Mouse (Mus musculus) cerebellum, adult 11-12 months (tissue): ENCODE data around the gene Aven.
"Not testable (repeated sequence)": the region's sequence is repeated elsewhere in the genome, so short reads cannot be mapped to it uniquely, and the experiment has no call there.

ENCODE experiments used
- DNase-seq: peaks from one replicate; pipeline ENCODE4 v3.0.0; 2022

Aven gene

DNA sequence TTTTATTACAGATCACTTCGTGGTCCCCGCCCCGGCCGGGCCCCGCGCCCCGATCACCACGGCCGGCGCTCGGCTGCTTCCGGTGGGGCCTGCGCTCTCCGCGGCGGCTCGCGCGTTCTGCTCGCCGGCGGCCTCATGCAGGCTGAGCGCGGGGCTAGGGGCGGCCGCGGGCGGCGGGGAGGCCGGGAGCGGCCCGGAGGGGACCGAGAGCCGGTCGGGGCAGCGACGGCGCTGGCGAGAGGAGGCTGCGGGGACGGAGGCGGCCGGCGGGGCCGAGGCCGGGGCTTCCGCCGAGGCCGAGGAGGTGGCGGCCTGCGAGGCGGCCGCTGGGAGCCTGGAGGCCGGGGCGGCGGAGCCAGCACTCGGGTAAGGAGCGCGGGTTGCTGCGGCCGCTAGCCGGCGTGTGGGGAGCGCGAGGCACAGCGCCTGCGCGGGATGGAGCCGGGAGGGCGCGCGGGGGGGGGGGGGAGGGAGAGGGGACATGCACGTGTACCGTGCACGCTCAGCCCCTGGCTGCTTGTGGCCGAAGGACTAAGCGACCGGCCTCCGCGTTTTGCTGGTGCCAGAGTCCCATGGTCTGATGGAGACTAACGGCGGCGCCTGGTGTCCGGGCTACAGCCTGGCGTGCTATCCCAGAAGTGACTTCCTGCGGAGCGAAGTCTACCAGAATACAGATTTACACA is at the start of gene Aven:
Gene Aven, plus strand, starts transcription at position 109 of the 683 bp plus-strand sequence.
- peak; percentile 89 for DNase-seq

DNA sequence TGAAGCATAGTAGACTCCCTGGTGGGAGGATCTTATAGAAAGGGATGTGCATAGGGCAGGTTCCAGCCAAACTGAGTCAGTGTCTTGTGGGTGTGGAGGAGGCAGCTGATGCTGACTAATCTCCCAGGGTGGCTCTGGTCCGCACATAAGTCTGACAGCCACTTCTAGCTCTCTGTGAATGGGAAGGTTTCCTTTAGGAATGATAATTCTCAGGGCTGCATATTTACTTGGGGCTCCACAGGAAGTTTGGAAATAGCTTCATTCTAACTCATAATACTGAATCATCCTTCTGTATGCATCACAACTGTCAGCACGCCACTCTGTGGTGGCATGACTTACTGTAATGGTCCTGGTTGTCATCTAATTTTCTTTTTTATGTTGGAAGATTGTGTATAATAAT is 49.3 kb upstream of the Aven start:
- DNase-seq: no peak

DNA sequence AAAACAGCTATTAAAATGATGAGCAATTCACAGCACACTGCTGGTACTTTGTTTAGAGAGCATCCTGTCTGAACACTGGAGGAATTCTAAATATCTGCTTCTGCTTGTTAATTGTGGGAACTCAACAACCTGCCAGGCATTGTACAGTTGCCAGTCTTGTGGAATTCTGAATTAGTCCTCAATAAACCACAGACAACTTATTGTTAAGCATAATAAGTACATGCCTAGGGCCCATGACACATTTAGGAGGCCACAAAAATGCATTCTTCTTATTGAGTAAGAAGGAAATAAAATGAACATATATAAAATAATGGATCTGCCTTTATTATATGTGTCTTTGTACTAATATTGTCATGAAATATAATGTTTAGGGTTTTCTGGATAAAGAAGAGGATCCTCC is 47.3 kb upstream of the Aven start:
- DNase-seq: no peak

DNA sequence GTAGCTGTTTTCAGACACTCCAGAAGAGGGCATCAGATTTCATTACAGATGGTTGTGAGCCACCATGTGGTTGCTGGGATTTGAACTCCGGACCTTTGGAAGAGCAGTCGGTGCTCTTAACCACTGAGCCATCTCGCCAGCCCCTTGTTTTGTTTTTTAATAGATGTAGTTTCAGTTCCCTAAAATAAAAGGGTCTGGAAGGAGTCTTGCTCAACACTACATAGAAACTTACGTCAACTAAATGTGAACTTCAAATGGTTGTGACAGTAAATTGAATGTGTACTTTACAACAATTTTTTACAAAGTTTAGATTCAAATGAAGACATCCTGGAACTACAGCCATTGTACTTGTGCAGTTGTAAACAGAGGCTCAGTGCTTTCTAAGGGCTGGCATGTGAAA is 44.7 kb upstream of the Aven start:
- not testable (repeated sequence) for DNase-seq

DNA sequence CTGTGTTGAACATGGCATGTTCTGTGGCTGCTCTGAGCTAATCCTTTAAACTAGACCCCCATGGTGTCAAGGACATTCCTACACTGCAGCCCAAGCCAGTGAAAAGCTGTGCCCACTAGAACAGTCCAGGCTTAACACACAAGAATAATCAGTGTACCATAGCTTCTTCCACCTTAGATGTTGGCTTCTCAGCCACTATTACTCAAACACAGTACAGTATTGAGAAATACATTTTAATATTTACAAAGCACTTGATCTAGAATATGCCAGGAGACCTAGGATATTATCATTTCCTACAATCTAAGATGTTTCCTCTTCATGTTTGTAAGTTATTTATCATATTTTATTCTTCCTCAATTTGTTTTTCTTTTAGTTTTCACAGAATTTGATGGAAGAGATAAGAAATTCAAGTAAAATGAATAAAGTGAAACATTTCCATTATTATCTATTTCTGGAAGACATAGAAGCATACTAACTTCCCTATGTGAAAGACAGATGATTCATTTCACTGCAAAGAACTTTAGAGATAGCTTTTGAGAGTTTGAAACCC is 44.2 kb upstream of the Aven start:
- no peak for DNase-seq

DNA sequence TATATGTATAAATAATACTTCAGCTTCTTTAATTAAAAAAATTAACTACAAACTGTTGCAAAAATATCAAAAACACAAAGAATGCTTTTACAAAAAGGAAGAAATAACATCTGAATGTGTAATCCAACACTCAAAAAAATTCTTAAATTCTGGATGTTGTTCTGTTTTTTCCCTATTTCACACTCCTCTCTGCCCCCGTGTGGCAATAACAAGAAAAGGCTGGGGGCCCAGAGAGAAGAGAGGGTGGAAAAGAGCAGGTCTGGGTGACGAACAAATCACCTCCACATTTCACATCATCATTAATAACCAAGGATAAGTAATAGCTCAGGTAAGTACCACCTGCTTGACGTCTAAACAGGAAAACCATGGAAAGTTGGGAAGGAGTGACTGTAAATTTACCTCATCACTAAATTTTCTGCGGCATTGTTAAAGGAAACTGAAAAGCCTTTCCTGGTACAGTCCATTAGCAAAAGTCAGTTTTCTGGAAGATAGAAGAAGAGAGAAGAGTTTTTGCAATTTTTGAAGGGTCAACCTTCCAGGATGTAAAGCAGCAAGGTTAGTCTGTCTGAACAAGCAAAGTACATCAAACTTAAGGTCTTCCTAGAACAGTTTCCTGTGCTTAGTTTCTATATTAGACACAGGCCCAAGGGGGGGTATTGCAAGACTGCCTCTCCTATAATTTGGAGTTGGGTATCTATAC is 43.0 kb upstream of the Aven start:
- DNase-seq: no peak

DNA sequence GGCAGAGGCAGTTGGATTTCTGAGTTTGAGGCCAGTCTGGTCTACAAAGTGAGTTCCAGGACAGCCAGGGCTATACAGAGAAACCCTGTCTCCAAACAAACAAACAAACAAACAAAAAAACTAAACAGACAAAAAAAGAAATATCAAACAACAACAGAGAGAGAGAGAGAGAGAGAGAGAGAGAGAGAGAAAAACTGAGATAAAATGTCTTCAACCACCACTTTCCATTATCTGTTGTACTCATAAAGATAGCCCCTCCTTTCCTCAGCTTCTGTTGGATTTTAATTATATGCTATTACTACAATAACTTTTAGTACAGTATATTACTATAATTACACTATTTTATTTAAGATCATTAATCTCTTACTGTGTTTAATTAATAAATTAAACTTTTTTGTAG is 40.3 kb upstream of the Aven start:
- not testable (repeated sequence) for DNase-seq

DNA sequence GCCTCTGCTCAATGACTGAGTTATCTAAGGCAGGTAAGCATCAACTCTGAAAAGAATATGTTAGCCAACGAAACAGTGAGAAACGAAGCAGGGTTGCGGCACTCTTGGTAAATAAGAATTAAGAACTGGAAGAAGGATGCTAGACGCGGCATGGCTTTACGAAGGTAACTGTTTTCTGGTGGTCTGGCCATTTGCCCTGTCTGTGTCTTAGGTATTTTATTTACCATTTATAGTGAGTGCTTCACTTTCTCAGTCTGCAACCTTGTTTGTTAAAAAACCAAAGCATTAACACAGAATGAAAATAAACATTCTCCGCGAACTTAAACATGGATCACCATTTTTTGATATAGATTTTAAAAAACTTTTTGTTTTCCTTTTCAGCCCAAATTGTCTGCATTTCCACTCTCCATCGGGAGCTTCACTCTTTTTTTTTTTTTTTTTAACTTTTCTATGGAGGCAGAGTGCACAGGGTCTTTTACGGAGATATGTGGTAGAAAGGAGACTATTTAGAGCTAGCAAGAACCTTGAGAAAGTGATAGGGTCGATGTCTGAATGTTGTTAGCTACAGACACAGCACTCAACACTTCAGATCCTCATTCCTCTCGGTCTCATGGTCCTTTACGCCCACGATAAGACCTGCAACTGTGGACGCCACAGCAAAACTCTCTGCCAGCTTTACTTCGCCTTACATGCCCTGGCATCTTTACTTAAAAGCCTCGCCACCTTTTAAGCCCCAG is 38.5 kb upstream of the Aven start:
- DNase-seq: no peak

DNA sequence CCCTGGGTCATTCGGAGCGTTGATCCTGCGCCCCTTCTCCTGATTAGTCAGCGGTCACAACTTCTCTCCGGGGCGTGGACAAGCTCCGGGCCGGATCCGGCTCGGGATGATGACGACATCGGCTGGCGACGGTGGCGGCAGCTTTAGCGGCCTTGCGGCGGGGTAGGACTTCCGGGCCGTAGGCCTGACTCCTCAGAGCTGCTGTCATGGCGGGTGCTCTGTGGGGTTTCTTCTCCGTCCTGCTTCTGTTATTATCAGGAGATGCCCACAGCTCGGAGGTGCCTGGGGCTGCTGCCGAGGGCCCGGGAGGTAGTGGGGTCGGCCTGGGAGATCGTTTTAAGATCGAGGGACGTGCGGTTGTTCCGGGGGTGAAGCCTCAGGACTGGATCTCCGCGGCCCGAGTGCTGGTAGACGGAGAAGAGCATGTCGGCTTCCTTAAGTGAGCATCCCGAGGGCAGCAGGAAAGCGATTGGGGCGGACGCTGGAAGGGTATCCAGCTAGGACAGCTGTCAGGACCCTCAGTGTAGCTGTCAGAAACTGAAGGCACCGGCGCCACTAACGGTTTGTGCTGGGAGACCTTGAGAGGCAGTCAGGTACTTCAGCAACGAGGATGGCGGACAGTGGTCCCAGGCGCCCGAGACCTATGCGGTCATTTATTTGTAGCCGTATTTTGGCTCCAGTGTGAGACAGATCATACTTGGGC is 37.8 kb upstream of the Aven start, which contains the start of gene Emc7:
Gene Emc7, plus strand, starts transcription at position 136 of the 703 bp plus-strand sequence.
- DNase-seq: peak; percentile 95

DNA sequence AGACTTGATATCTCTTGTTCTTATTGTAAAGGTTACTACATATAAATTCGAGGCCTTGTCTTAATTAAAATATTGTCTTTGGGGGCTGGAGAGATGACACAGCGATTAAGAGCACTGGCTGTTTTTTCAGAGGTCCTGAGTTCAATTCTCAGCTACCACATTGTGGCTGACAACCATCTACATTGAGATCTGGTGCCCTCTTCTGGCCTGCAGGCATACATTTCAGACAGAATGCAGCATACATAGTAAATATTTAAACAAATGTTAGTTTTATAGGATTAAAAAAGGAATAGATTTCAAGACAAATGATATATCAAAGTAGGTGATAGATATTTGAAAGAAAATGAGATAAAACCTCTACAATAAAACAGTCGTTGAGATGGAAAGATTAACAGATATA is 32.2 kb upstream of the Aven start:
- DNase-seq: no peak

DNA sequence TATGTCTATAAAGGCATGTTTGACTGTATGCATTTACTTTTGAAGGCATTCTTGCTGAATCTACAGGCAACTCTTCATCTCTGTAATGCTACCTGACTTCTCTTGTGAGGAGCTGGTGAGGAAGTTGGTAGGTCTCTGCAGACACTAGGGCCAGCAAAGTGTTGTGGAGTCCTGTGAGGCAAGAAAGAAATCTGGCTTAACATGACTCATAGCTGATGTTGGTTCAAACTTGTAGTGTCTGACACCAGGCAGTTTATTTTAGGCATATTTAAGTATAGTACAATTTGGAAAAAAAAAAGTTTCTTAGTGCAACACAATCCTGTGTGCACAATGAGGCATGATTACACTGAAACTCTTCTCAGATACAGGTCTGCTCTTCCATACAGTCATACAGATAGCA is 23.2 kb upstream of the Aven start:
- no peak for DNase-seq

DNA sequence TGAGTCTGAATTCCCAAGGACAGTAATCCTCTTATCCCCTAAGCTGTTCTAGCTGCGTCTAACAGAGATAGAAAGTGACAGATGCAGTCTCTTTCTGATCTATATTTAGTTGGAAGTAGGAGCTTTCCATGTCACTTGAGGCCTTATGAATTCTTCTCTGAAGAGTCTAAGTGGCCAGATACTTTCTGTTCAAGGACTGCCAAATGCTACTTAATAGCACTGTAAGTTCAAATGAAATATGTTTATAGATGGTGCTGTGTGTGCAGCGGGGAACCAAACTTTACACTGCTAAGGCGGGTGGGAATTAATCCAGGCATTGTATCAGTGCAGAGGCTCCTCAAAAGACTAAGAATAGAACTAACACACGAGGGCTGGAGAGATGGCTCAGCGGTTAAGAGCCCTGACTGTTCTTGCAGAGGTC is 21.8 kb upstream of the Aven start:
- no peak for DNase-seq

DNA sequence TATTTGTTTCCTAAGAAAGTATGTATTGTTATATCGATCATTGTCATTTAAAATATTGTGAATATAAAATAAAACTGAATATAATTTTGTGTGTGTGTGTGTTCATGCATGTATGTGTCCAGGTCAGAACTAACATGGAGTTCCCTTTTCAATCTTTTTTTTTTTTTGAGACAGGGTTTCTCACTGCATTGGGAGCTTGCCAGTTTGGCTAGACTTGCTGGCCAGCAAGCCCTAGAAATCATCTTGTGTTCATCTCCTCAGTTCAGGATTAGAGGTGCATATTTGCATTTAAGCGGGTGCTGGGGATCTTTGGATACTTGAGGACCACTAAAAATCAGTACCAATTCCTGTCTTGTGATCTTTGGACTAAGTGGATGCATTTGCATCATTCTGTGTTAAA is 20.7 kb upstream of the Aven start:
- no peak for DNase-seq

DNA sequence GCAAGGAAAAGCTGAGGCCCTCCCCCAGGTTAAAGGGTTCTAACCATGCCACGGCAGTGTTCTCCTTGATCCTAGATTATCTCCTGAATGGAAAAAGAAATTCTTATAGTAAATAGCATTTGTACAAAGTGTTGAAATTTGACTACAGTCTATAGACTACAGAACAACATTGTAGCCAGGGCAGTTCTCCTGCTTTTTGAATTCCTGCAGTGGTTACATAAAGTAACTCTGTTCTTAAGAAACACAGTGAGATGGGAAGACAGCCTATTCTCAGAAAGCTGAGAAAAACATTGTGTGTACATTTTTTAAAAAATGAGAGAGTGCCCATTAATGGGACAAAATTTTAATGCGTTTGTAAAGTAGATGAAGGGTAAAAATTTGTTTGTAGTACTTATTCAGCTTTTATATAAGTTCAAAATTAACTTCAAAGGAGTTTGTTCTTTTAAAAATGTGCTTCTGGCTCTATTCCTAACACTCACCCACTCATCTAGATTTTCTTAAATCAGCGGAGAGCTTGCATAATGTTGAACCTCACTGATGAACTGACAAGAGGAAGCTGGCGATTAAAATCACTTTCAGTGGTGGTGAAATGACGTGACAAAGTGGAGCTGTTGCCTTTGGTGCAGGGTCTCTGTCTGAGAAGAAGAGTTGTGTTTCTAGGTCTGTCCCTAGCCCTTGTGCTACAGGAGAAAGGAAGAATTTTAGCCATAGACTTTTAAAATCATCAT is 17.6 kb upstream of the Aven start:
- DNase-seq: no peak

DNA sequence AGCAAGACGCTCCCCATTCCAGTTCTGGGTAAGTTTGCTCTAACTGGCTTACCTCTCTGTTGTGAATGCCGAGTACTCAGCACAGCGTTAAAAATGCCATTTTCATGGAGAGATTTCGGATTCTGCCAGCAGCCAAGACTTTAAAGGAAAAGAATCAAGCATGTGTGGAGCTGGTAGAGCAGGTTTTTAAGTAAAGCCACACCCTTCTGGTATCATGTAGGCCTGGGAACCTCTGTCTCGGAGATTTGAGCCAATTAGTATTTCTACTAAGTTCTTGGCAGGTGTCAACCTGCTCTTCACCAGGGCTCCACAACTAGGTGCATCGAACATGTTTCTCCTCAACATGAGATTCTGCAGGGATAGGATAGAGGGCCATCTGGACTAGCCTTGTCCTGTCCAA is 16.2 kb upstream of the Aven start:
- no peak for DNase-seq

DNA sequence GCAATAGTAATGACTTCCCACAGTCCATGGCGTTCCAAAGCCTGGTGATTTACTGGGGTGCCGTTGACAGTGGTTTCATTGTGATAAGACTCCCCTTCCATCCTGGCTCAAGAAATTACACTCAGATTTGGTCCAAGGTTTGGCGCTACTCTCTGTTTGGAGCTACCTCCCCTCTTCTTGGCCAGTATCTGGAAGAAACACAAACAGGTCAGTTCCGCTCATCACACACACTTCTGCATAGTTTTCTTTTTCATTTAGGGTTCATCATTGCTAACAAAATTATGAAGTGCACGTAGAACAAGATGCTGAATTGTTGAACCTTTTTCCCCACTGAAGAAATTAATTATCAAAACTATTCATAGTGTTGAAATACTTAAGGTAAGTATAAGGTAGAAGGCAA is 12.1 kb upstream of the Aven start, which contains the start of gene Chrm5:
Gene Chrm5, minus strand, starts transcription at position 101 of the 400 bp plus-strand sequence.
- DNase-seq: no peak

DNA sequence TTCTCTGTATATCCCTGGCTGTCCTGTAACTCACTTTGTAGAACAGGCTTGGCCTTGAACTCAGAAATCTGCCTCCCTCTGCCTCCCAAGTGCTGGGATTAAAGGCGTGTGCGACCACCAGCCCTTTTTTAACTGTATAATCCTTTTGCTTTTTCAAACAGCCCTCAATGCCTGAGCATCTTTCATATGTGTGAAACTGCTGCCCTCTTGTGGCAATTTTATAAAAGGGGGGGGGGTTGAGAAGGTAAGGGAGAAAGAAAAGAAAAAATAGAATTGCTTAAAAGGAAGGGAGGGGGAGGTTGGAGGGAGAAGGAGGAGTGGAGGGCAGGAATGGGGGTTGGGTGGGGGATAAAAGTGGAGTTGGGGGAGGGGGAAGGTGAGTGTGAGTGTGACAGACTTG is 11.2 kb upstream of the Aven start:
- no peak for DNase-seq

DNA sequence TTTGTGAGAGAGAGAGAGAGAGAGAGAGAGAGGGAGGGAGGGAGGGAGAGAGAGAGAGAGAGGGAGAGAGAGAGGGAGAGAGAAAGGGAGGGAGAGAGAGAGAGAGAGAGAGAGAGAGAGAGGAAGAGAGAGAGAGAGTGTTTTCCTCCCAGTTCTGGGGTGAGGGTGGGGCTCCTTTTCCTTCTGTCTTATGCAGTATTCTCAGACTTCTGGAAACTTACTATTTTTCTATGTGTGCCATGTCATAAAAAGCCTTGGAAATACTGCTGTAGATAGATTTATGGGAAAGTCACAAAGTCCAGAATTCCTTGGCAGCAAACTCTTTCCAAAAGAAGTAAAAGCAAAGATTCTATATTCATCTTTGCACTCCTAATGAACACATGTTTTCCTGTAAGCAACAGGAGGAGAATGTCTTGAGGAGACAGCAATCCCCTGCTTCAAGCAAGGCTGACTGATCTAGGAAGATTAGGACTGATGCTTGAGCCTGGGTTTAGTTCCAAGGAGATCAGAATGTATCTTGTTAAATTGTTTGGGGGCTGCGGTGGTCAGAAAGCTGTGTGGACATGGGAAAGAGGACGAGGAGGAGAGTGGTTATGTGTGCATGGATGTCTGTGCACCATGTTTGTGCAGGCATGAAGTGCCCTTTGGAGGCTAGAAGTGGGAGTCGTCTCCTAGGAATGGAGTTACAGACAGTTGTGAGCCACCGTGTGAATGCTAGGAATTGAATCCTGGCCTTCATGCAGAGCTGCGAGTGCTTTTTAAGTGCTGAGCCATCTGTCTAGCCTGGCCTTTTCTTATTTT is 10.0 kb upstream of the Aven start:
- DNase-seq: no peak

DNA sequence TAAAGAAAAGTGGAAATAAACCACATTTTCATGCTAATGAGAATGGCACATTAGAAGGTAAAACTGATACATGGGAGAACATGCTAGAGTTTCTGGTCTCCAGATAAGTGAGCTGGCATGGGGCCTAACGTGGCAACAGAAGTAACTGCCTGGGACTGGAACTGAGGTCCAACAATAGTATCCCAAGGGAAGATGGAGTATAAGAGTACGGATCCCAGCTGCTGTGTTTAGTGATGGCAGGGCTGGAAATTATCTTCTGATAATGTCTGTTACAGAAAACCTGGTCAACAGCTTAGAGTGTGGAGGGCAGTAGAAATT is 9.5 kb upstream of the Aven start:
- DNase-seq: no peak

DNA sequence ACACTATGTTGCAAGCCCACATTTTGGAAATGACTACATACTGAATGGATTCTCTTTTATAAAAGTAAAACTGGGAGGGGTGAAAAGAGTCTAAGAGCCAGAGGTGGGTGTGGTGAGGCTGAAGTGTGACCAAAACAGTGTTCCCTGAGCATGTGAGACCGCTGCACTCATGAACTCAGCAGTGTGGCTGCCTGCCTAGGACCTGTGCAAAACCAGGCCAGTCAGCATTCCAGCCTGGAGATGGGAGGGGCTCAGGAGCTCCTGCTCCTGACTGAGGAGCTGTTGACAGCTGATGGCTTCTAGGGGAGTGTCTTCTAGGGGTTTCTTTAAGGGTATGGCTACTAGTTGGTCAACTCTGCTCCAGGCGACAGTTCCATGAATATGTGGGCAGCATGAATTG is 7.9 kb upstream of the Aven start:
- DNase-seq: no peak

DNA sequence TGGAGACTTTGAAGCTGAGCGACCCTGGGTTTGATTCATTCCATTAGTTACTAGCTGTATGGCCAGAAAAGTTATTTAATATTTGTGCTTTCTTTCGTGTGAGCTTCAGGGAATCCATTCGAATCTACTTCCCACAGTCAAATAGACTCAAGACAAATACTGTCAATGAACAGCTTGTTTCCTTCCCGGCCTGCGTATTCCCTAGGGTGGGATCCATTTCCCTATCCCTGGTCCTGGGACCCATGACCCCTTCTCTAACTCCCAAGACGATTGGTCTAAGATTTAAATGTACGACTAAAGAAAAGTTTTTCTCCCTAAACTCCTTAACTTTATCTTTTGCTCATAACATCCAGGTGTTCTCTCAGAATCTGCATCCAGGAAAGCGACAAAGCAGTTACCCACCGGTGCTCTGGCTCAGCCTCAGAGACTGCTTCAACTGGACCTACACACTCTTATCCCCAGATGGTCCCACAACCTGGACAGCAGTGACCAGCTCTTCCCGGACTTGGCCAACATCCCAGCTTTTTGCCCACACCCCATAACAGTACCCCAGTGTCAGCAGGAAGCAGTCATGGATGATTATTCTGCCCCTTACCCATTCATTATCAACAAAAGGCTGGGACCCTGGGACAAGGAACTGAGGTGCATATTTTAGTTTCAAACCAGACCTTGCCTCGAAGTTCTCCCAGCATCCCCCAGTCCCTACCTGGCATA is 2.1 kb upstream of the Aven start:
- DNase-seq: no peak
